Mouse (Mus musculus) urinary bladder, postnatal 4 days (tissue): ENCODE results near the gene Kremen1.

Source experiments
- DNase-seq, 2 experiments: peaks; one replicate each; pipeline ENCODE4 v3.0.0; 2021 to 2022; ENCODE audit warnings: low spot score in 2 of 2

The Kremen1 gene

DNA sequence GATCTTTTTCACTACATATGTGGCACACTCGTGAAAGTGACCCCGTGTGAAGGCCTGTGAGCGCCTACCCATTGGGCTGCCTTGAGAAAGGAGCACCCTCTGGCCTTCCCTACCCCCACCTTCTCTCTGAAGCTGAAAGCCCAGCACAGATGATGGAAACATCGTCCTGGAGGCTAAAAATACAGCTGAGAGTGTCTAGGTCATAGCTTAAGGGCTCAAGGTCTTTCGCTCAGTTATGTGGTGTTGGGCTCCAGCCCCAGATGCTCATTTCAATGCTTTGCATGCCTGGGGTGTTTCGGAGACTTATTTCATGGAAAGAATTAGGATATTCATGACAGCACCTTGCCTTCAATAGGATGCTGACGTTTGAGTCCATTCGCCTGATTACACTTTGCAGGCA, 4.4 kb upstream of the Kremen1 start:
- DNase-seq = no peak

DNA sequence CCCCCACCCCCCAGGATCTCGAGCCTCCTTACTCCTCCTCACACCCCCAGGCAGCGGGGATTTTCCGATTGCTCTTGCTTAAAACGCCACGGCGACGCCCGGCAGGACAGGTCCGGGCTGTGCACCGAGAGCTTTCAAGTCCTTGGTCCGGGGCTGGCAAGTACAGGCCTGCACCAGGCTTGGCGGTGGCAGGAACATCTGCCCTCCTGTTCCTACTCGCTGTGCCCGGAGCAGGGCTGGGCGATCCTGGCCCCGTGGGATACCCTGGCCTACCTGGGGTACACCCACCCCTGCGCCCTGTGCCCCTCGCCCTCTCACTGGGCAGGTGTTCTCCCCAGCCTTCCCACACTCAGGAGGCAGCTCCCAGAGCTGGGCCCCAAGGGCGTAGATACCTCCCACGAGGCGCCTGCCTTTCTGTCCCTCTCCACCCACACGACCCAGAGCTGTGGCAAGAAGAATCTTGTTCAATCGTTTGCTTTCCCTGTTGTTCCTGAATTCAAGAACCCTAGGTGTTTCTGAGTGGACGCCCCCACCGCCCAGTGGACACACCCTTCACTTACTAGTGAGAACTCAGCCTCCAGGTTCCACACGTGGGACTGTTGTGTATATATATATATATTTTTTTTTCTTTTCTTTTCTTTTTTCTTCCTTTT, 1.8 kb upstream of the Kremen1 start:
- peak in 1 of 2 experiments; percentile 44 for DNase-seq

DNA sequence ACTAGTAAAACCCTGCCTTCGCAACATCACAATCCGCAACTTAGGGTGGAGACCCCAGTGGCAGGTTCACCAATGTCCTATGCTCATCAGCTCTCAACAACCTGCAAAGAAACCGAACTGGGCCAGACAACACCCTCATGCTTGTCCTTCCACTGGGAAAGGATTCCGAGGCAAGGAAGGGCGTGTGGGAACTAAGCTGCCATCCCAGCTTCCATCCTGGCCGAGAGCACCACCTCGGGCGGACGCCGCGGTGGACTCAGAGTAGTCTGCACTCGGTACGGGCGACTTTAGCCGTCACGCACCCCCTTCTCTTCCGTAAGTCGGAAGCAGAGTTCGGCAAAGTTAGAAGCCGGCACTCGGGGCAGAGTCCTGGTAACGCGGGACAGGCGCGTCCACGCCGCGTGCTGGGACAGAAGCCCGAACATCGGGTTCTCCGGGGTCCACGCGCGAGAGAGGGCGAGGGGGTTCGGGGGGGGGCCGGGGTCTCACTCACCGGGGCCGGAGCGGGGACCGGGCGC, 357 bp downstream of the Kremen1 start:
- DNase-seq = peak in 1 of 2 experiments; percentile 37

GRCm38 (mm10) chr11:5259944-5260598, 1.3 kb downstream of the Kremen1 start:
- no peak for DNase-seq

GRCm38 (mm10) chr11:5258036-5258435, 3.3 kb downstream of the Kremen1 start:
- no peak for DNase-seq

DNA sequence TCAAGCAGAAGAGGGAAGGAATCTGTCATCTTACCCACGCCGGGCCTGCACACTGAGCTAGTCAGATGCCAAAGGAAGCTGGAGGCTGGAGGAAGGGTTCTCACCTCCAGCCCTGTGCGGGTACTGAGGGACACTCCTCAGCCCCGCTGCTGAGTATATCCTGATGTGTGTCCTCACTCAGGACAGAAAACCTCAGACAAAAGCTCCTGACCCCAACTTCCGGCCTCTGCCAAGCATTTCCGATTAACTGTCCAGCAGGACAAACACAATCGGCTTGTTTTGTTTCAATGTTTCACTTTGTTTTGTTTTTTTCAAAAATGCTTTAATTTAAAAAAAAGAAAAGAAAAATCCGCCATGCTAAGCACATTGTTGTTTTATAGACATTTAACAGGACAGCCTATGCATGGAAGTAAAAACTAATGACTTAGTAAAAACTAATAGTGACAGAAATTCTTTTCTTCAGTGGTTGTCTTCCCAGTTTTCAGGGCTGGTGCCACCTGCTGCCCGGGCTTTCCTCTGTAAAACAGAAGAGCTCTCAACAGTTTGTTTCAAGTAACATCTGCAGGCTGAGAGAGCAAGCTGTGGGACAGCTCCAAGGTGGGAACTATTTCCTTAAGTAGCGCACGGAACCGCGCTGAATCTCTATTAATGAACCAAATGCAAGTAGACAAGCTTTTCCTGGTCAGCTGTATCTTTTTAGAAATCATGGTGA, 4.1 kb downstream of the Kremen1 start:
- no peak for DNase-seq

DNA sequence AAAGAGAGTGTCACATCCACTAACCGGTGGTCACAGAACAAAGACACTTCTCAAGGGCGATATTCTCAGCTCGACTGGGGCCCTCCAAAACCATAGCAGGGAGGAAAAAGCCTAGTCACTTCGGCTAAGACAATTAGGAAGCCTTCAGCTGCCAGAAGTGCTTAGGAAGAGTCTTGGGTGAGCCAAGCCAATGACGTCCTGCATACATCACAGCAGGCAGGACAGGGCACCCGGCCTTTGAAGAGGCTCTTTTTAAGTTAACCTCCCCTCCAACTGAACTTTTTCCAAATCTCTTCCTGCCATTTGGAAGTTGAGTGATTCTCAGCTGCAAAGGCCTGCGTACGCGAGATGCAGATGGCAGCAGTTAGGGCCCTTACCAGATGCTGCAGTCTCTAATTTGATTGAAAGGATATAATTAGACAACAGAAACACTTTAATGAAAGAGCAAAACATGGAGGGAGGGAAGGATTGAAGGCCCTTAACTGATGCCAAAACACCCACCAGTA, 5.8 kb downstream of the Kremen1 start:
- DNase-seq = no peak

GRCm38 (mm10) chr11:5254016-5254415, 7.3 kb downstream of the Kremen1 start:
- DNase-seq = no peak

- DNase-seq = no peak
These were observed 7.8 kb downstream of the Kremen1 start for GRCm38 (mm10) chr11:5253528-5253927.

- no peak for DNase-seq
These were observed 8.6 kb downstream of the Kremen1 start for GRCm38 (mm10) chr11:5252727-5253126.

DNA sequence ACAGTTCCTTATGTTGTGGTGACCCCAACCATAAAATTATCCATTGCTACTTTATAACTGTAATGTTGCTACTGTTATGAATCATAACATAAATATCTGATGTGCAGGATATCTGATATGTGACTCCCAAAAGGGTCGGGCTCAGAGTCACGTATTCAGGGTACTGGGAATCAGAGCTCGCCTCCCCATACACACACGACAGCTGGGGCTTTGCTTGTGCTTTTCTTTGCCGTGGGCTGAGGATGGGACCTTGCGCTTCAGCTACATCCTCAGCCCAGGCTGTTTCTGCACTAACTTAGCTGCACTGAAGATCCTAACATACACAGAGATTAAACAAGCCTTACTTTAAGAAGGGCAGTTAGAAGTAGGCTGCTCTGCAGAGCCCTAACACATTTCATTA, 10.2 kb downstream of the Kremen1 start:
- DNase-seq = no peak

DNA sequence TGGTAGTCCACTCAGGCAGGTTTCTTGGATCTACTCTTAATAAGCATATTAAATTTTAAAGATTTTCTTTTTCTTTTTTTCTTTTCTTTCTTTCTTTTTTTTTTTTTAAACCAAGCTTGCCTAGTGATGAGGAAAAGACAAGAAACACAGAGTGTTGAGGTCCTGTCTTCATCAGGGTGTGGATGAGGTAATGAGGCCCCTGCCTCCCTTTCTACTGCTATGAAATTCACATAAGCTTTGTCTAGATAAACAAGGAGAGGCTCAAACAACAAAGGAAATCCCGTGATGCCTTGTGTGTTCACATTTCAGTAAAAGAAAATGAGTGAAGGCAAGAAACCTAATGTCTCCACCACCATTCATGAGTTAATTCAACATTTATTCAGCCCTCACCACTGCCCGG, 13.2 kb downstream of the Kremen1 start:
- DNase-seq = no peak

DNA sequence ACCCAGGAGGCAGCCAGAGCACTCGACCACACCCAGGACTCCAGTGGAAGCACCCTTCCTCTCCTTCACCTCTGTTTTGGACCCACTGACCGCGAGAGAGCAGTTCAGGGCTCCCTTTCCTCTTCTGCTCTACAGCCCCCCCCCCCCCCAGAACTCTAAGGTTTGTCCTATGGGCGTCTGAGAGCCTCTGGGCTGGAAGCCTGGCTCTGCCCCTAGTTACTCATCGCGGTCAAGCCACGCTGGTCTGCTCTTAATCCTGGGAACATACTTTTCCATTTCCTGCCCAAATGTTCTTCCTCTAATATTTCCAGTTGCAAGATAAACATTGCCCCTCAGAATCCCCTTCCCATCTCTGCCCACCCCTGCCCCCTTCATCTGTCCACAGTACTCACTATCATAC, 15.9 kb downstream of the Kremen1 start:
- DNase-seq = no peak

DNA sequence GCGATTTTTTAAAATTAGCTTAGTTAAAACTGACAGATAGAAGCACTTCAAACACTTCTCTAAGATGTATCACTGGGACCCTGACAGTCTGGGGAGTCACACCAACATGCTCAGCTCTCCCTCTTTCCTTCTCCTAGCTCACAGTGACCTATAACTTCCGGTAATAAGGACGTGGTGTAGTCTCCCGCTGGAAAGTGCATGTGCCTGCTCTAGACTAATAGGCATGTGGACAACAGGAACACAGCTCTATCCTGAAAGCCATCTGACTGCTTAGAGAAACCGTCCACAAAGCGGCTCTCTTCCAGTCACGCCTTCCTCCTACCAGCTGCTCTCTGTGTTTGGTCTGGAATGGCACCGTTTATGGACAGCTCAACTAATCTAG, 16.6 kb downstream of the Kremen1 start:
- DNase-seq = no peak

DNA sequence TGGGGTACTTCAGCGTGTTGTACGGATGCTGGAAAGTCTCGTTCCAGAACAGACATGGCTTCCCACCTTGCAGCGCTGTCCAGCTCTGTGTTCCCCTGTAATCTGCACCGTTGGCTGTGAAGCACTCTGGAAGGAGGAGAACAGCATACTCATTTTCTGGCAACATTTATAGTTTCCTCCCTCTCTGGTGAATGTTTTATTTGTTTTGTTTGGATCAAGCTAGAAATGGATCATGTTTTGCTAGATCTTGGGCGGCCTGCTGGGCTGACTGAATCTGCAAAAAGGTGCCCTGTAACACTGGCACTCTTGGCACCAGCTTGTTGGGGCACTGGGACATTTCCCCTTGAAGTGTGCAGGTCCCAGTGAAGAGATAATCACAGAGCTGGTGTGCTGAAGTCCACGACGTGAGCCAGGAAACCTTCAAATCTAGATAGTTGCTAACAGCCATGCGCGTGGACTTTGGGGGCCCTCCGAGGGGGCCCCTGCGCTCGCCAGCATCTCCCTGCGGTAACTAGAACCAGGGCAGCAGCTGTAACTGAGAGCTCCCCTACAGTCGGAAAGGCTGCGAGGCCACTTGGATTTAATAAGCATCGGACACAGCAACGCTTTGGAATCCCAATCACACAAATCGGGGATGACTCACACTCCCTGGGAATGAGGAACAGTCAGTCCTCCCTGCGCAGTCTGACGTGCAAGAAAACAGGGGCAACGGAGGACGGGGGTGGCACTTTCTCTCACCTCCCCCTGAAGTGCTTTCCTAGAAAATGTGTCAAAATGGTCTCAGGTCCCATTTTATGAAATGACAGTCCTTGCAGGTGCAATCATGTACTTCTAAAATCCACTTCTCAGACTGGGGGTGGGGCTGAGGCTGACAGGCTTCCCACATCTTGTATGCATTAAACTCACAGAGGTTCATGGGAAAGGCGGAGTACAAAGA, 17.3 kb downstream of the Kremen1 start:
- peak; percentile 63 for DNase-seq

GRCm38 (mm10) chr11:5243208-5243607, 18.1 kb downstream of the Kremen1 start:
- no peak for DNase-seq

DNA sequence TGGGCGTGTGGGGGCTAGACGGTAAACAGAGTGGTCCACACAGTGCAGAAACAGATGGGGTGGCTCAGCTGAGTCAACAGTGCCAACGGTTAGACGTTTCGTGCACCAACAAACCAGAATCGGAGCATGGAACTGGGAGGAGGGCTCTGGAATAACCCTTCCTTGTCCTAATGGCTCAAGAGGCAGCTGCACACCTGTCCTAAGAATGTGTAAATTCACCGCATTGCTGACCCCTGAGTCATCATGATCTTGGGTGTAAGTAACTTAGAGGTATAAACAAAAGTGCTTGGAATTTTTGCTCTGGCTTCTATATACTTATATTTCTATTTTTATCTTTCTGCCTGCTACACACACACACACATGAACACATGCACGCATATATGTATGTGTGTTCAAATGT, 19.2 kb downstream of the Kremen1 start:
- no peak for DNase-seq

DNA sequence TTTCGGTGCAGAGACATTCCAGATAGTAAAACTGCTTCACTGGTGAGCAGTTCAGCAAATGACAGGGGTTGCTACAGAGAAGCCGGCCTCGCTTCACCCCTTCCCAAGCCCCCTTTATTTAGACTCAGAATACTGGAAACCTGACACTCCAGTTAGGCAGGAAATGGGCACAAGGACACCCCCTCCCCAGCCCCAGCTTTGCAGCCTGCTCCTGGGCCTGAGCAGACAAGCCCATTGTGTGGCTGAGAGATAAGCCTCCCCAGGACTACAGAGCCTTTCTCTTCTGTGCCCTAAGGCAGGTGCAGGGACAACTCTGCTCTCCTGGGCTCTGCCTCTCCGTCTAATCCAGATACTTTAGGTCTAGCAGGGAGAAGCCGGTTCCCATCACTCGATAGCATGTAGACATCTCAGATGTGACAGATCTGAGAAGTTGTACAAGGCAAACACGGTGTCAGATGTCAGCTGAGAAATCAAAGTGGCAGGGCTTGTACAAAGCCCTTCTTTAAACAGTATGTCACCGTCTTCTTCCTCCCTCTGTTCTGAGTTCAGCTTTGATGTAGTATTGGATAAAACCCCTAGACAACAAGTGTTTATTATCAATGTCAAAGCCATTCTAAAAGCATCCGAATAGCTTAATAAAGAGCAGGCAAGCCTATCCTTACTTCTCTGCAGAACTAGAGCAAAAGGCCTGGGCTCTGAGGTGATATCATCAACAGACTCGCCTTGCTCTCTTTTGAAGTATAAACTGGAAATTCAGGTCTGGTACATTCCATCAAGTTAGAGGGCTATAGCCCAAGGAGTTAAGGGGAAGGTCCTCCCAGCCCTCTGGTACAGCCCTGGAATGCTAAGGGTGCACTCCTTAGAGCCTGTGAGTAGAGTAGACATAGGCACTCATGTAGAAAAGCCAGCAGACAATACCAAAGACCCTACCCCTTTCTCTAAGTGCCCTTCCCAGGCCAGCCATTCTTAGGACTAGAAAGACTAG, 21.4 kb downstream of the Kremen1 start:
- peak in 1 of 2 experiments; percentile 34 for DNase-seq

DNA sequence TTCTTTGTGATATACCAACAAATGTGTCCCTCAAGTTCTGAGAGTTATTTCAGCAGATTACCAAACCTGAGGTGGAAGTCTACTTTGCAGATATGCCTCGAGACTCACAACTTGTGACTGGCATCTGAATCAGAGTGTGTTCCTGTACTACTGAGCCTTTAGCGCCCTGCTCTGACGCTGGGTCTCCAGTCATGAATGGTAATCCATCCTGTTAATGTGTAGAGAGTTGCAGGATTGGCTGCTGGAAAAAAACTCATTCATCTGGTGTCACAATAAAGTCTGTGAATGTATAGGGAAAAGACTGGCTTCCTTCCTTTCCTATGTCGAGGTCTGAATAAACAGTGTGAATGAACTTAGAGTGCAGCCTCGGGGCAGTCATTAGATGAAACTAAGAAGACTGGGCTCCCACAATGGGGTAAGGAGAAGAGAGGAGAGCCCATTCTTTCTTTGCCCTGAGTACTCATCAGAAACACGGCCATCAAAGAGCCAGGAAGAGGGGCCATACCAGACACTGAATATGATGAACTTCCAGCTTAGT, 41.4 kb downstream of the Kremen1 start:
- no peak for DNase-seq

DNA sequence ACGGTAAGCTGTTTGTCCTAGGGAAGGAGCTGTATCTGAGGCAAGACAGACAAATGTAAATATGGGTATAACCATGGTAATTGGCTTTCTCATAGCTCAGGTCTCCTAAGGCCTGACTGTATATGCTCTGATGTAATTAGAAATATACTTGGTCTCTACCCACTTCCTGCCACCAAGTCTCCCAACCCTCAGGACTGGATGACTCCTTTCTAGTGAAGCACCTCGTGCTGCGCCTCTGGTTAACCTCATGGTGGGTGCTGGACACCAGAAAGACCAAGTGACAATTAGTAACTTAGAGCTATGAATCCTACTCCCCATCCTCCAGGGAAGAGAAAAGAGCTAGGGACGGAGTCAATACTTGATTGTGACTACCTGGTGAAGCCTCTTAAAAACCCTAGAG, 42.0 kb downstream of the Kremen1 start:
- no peak for DNase-seq
